Mouse (Mus musculus) layer of hippocampus, postnatal 36 days (tissue): ENCODE measurements around the gene Limd1. TPM values are rescaled to one million over a fixed set of nuclear protein-coding genes. Genes with fewer than 3 reads are reported as not detected.

Experiments used
- total RNA-seq, 2 experiments: library from RNA; stranded (reverse); gene quantifications; 2 replicates each; pipeline ENCODE4 v1.2.3; 2021

The Limd1 gene
- total RNA-seq, 2 experiments from 2014 or later: 7.5 to 7.7 TPM

Other genes starting within 250 kb of the Limd1 start
- 10 to 100 TPM; 33.6 to 36.0 TPM for gene Tmem158, start 217.9 kb upstream of the Limd1 start, total RNA-seq
- 10 to 100 TPM; 43.5 to 79.2 TPM for gene Lars2, start 111.8 kb upstream of the Limd1 start, total RNA-seq
- gene Sacm1l, start 51.1 kb downstream of the Limd1 start, total RNA-seq: 10 to 100 TPM; 59.3 to 63.7 TPM
- gene Slc6a20b, start 153.9 kb downstream of the Limd1 start, total RNA-seq: under 1 TPM; 0.25 to 0.38 TPM
- under 1 TPM; 0.23 to 0.32 TPM for gene Ccr9, start 199.7 kb downstream of the Limd1 start, total RNA-seq
- gene Slc6a20a, start 200.2 kb downstream of the Limd1 start, total RNA-seq: 10 to 100 TPM; 10.5 to 16.1 TPM
- gene Lztfl1, start 239.0 kb downstream of the Limd1 start, total RNA-seq: 10 to 100 TPM; 65.1 to 65.5 TPM